Mouse (Mus musculus) cerebellum, adult 9-10 months (tissue): ENCODE measurements around the gene Polg2.
"Not testable (repeated sequence)": the region's sequence is repeated elsewhere in the genome, so short reads cannot be mapped to it uniquely, and the experiment has no call there.

ENCODE experiments used
- DNase-seq: peaks from one replicate; pipeline ENCODE4 v3.0.0; 2022

The Polg2 gene

GRCm38 (mm10) chr11:106760511-106760910, 18.8 kb downstream of the Polg2 start:
- DNase-seq = no peak

- DNase-seq = no peak
Measured at GRCm38 (mm10) chr11:106759028-106759427, 20.3 kb downstream of the Polg2 start.

GRCm38 (mm10) chr11:106755583-106755982, 23.8 kb downstream of the Polg2 start:
- no peak for DNase-seq

- no peak for DNase-seq
Measured at GRCm38 (mm10) chr11:106753314-106753713, 26.0 kb downstream of the Polg2 start.

GRCm38 (mm10) chr11:106752103-106752502, 27.2 kb downstream of the Polg2 start:
- DNase-seq = no peak

GRCm38 (mm10) chr11:106751039-106752018, 28.0 kb downstream of the Polg2 start, which contains the start of gene Milr1:
Milr1 (plus strand) TSS chr11:106751226.
- no peak for DNase-seq

- no peak for DNase-seq
Measured at GRCm38 (mm10) chr11:106750121-106750751, 29.1 kb downstream of the Polg2 start, which contains the start of gene Pecam1. Pecam1 (minus strand) TSS chr11:106750628.

GRCm38 (mm10) chr11:106749557-106750120, 29.7 kb downstream of the Polg2 start:
- not testable (repeated sequence) for DNase-seq

- no peak for DNase-seq
Measured at GRCm38 (mm10) chr11:106744949-106745348, 34.4 kb downstream of the Polg2 start.

- peak; percentile 34 for DNase-seq
Measured at GRCm38 (mm10) chr11:106742388-106742841, 36.9 kb downstream of the Polg2 start.

- DNase-seq = no peak
Measured at GRCm38 (mm10) chr11:106741826-106742225, 37.5 kb downstream of the Polg2 start.

GRCm38 (mm10) chr11:106741232-106741631, 38.1 kb downstream of the Polg2 start:
- DNase-seq = no peak

GRCm38 (mm10) chr11:106740724-106741123, 38.6 kb downstream of the Polg2 start:
- DNase-seq = not testable (repeated sequence)

GRCm38 (mm10) chr11:106739116-106739515, 40.2 kb downstream of the Polg2 start:
- no peak for DNase-seq

GRCm38 (mm10) chr11:106737178-106737621, 42.1 kb downstream of the Polg2 start:
- DNase-seq = no peak

- DNase-seq = no peak
Measured at GRCm38 (mm10) chr11:106736614-106737013, 42.7 kb downstream of the Polg2 start.

GRCm38 (mm10) chr11:106730714-106731113, 48.6 kb downstream of the Polg2 start:
- no peak for DNase-seq

GRCm38 (mm10) chr11:106729656-106730055, 49.7 kb downstream of the Polg2 start:
- no peak for DNase-seq

- no peak for DNase-seq
Measured at GRCm38 (mm10) chr11:106728402-106729366, 50.7 kb downstream of the Polg2 start.

GRCm38 (mm10) chr11:106727967-106728366, 51.4 kb downstream of the Polg2 start:
- no peak for DNase-seq

- not testable (repeated sequence) for DNase-seq
Measured at GRCm38 (mm10) chr11:106724916-106725235, 54.5 kb downstream of the Polg2 start.
